Mouse (Mus musculus): ENCODE results near the gene Fbxo2.
"Not testable (repeated sequence)": the region's sequence is repeated elsewhere in the genome, so short reads cannot be mapped to it uniquely, and the experiment has no call there.

Fbxo2 gene

DNA sequence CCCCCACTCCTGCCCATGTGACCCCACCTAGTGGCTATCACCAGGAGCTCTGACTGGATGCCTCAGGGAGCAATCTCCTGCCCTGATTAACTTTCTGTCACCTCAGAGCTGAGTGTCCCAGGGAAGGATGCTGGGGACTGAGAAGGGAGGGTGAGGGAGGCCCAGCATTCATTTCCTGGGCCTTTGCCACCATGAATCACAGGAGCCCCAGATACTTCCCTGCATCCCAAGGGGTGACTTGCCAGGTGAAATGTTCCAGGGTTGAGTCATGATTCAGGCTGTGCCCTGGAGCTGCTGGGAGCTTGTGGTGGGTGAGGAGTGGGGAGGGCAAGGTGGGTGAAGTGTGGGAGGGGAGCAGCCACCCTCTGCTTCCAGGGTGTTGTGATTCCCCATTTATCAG, 17.3 kb downstream of the Fbxo2 start:
- no peak for DNase-seq

DNA sequence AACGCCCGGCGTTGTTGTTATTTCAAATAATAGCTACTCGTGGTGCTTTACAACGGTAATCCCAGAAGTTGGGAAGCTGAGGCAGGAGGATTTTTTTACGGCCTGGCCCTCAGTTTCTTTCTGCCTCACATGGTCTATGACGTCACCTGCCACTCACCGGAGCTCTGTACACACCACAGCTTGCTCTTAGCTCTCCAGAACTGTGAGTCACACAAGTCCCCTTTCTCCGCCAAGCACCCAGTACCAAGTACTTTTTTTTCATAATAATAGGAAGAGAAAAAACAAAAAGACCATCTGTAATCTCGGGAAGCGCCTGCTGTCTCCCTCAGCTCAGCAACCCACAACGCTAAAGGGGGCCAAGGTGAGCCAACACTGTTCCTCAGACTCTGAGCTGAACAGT, 21.1 kb downstream of the Fbxo2 start:
- no peak for DNase-seq

DNA sequence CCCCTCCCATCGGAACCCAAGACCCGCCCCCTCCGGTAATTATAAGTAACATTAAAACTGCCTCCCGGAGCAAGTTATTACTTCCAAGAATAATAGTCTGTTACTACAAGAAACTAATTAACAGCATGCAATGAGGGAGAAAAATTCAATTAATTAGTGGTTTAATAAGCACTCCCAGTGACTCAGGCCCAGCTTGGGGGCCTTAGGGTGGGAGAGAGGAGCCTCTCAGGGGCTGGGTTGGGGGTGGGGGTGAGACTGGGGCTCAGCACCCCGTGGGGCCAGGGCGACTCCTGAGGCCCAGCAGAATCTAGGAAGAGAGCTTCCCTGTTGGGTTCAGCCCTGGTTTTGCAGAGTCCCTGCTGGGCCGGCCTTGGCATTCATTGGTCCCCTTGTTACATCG, 21.9 kb downstream of the Fbxo2 start:
- DNase-seq = no peak

DNA sequence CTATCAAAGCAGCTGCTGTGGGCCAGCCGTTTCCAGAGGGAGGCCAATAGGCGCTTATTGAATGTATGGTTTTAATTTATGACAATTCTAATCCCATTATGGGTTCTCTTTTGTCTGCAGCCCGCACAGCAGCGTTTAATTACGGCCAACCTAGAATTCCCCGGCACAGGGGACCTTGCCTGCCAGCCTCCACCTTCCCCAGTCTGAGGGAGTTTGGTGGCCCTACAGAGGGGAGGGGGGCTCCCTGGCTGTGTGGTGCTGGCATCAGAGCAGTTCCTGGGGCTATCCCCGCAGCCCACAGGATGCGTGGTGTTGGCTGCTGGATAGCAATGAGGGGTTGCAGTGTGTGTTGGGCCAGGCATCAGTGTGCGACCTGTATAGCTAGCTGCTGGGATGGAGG, 24.1 kb downstream of the Fbxo2 start:
- DNase-seq = no peak

DNA sequence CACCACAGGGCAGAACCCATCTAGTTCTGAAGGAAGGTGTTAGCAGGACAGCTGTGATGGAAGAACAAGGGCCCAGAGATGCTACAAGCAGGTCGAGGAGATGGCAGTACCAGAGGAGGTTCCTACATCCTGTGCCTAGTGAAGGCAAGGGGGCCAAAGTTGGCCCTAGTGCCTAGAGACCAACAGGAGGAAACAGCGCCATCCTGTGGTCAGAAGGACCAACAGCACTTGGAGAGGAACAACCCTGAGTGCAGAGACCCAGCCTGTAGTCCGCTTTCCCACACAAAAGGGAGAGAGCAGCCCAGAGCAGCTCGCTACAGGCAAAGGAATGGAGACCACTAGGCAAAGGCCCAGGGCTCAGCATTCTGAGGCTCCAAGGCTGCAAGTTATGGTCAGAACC, 25.4 kb downstream of the Fbxo2 start:
- DNase-seq = no peak

DNA sequence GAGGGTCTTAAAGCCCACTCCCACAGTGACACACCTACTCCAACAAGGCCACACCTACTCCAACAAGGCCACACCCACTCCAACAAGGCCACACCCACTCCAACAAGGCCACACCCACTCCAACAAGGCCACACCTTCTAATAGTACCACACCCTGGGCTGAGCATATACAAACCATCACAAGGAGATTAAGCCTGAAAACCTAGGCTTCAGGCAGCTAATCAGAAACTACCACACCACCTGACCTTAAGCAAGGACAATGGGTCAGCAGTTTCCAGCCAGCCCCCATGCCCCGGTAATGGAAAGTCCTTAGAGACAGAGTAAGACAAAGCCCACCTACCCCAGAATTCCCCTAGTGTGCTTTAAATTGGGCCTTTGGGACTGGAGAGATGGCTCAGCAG, 28.3 kb downstream of the Fbxo2 start:
- not testable (repeated sequence) for DNase-seq

DNA sequence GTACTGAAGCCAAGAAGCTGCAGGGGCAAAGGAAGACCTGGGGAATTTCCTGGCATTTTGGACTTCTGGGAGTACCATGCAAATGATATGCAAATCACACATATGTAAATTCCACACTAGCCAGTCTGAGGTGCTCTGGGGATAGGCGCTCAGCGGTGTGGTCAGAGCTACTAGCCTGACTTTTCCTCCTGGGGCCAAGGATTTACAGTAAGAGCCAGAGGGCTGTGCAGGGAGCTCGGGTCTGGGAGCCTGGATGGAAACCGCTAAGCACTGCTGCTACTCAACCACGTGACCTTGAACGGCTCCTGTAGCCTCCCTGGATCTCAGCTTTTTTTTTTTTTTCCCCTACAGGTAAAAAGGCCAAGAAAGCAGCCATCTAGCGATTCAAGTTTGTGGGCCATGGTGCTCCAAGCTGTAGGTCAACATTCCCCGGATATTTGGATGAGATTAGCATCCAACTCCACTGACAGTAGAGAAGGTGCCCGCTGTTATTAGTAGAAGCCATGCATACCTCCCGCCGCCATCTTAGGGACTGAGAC, 32.4 kb downstream of the Fbxo2 start:
- peak in 1 of 2 experiments; percentile 17 for DNase-seq

DNA sequence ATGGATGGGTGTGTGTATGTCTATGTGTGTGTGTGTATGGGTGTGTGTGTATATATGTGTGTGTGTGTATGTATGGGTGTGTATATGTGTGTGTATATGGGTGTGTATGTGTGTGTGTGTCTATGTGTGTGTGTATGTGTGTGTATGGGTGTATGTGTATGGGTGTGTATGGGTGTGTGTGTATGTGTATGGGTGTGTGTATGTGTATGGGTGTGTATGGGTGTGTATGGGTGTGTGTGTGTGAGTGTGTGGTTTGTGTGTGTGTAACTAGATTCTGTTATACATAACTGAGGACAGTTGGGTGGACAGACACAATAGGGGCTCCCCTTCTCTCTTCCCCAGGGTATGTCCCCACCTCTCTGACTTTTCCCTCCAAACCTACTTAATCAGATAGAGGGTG, 34.0 kb downstream of the Fbxo2 start:
- DNase-seq = no peak

DNA sequence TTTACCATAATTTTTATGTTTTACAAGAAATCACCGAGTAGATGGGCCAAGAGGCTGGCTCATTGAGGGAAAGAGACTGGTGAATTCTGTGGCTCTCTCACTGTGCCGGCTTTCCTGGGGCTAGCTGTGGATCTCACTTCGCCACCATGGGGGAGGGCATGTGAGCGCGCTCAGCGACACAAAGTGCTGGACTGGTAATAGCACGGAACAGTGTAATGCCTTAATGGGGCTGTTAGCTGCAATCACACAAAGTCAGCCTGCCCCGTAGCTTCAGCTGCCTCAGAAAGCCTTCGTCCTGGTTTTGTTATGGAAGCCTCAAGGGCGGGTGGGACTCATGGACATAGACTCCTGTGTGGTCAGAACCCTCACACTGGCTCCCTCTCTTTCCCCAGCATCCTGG, 38.3 kb downstream of the Fbxo2 start:
- no peak for DNase-seq

DNA sequence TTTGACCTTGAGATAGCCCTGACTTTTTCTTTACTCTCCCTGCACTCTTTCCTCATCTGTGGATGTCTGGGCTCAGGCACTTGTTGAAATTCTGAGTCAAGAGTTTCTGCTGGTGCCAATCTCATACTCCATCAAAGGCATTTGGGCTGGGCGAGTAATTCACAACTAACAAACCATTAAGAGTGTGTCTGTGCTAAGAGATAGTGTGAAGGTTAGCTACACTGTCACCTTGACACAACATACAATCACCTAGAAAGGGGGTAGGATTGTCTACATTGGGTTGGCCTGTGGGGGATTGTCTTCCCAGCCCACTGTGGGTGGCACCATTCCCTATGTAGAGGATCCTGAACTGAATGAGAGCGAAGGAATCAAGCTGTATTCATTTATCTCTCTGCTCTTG, 43.1 kb downstream of the Fbxo2 start:
- DNase-seq = no peak

DNA sequence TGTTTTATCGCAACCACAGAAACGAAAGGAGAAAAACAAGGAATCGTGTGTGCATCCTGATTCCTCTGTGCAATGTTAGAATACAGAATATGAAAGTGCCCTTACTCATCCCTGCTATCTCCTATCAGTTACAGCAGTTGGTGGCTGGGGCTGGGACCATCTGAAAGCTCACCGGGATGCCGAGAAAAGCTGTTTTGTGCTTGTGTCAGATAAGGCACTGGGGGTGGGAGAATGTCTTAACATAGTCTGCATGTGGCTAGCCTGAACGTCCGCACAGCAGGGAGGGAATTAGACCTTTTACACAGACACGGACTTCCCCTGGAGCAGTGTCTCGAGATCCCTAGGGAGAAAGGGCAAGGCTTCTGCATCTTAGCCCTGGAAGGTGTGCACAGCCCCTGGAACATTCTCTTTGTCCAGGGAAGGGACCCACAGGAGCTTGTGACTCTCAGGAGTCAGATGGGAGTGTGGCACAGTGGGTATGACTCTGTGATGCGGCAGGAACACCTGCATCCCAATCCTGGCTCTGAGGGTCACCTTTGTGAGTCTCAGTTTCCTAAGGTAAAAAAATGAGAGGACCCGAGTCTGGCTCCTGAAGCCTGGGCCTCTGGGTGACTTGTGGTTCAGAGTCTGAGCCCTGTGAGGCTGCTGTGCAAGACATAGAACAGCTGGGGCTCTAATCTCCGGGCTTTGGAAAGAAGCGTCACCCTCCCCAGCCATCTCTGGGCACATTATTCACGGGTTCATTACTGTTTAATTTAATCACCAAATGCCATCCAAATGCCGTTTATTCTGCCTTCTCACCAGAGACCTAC, 43.8 kb downstream of the Fbxo2 start:
- DNase-seq = no peak

DNA sequence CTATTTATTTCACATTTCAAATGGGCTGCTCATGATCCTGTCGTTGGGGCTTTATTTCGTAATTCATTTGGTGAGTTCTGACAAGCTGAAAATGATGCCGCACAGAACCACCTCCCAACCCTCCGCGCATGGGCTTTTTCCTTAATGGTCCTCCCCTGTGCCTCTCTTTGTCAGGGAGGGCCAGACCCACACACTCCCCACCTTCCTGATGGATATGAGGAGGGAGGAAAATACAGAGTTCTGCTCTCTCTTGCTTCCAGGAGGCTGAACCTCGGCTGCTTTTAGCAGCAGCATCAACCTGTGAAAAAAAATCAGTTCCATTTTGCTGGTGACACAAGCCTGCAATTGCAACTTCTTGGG, 44.4 kb downstream of the Fbxo2 start:
- DNase-seq = no peak

DNA sequence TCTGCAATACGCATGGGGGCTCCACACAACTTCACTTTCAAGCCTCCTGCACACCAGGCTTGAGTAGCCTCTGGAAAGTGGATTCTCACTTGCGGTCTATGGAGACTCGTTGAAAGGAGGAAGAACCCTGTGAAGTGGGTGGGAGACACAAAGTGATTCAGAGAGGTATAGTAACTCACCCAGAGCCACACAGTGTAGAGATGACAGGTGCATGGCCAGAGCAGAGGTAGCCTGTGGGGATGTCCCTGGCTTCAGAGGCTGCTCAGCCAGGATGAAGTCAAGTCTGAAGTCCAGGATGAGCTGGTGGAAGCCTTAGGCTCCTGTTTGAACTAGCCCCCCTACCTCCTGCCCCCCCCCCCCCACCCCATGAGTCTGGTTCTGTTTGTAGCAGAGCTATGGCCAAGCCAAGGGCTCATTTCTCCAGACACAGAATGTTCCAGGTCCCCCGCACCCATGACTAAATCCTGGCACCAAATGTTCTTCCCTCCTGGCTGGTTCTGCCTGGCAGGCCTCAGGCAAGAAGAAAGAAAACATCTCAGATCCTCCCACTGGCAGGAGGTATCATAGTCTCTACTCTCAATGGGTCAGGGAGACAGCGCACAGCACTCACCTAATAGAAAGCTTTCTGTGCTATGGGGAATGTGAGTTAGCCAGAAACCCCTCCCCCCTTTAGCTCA, 54.2 kb downstream of the Fbxo2 start:
- DNase-seq = no peak

DNA sequence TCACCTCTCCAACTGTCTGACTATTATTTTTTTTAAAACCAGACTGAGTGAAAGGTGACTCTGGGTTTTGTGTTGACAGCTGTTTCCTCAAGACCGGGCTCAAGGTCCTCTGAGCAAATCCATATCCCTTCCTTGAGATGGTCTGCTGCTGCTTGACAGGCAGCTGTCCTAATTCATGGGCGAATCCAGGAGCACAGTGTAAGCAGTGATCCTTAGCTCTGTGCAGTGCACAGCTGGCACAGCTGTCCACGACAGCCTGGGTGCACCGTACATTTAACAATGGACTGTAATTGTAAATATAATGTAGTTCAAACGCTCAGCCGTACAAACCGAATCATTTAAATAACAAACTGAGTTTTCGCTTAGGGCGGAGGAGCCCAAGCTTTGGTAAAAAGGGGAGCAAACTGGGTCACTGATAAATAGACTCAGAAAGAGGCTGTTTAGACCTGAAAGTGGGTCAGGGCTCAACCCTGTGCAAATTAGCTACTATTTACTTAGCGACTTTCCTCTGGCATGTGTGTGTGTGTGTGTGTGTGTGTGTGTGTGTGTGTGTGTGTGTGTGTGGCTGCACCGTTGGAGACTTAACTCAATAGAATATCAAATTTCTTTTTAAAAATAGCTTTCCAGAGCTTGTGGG, 55.0 kb downstream of the Fbxo2 start:
- no peak for DNase-seq
